9 mouse cellular contexts compared by ENCODE assay signal in genomic region chr2:118762784-118763148, GRCm38 (mm10). TPM values are rescaled to one million over a fixed set of nuclear protein-coding genes. Genes with fewer than 3 reads are reported as not detected.
A peak's percentile ranks its signal among the peaks of the same experiment; 100 is the strongest.
DNase-seq lines count a peak whose midpoint lies in the region; ATAC-seq lines count a peak whose summit lies in the region.
"Had no signal": no experiment of that assay in that cellular context is flagged by ENCODE, and none has a peak within 500 bp of the region (broad histone marks: within the 10 kb centered on the region; RNA-seq: fewer than 3 reads in every experiment).

No protein-coding gene starts in this region.

- no peaks in the 10 kb centered on the region for H3K9me3 ChIP-seq in heart, embryonic 14.5 days (ENCODE audit: control insufficient read depth, low read length)
- H3K9me3 ChIP-seq in hindbrain, embryonic 13.5 days: no peaks in the 10 kb centered on the region
- H3K9me3 ChIP-seq in midbrain, embryonic 12.5 days: no peaks in the 10 kb centered on the region

- no peak for DNase-seq in heart, postnatal 4 days
- peak; percentile 86 for DNase-seq in NIH3T3 (ENCODE audit: low read depth)
- DNase-seq in adrenal gland, postnatal 36 days: no peak
- DNase-seq in T-cell, adult 2 months (ENCODE audit: low spot score): no peak
- DNase-seq in cerebellum, postnatal 25 days: no peak

- ATAC-seq in heart, embryonic 14.5 days (ENCODE audit: insufficient number of reproducible peaks, insufficient read depth, low FRiP score, low read depth): no peak
- ATAC-seq in hindbrain, embryonic 13.5 days (ENCODE audit: low FRiP score): no peak
- ATAC-seq in midbrain, embryonic 12.5 days (ENCODE audit: low FRiP score, low read depth): no peak

- H3K27me3 ChIP-seq in heart, embryonic 14.5 days (ENCODE audit: control insufficient read depth, insufficient read depth, low read length): no peaks in the 10 kb centered on the region
- peaks cover 16% of the 10 kb centered on the region; the same call in 1 of the 2 replicates for H3K27me3 ChIP-seq in hindbrain, embryonic 13.5 days
- peaks cover 42% of the 10 kb centered on the region for H3K27me3 ChIP-seq in midbrain, embryonic 12.5 days
- H3K27me3 ChIP-seq: Patski had no signal

- H3K9ac ChIP-seq in heart, embryonic 14.5 days (ENCODE audit: low read length): peak overlapping the region; percentile 78; the same call in 1 of the 2 replicates
- peak overlapping the region; percentile 71 for H3K9ac ChIP-seq in hindbrain, embryonic 13.5 days
- H3K9ac ChIP-seq in midbrain, embryonic 12.5 days (replicated peaks): peak overlapping the region; percentile 59

- peak overlapping the region; percentile 71 for H3K4me2 ChIP-seq in heart, embryonic 14.5 days (ENCODE audit: low read length)
- H3K4me2 ChIP-seq in hindbrain, embryonic 13.5 days: peak overlapping the region; percentile 46
- H3K4me2 ChIP-seq in midbrain, embryonic 12.5 days (replicated peaks): peak overlapping the region; percentile 49

- peaks cover 11% of the 10 kb centered on the region for H3K36me3 ChIP-seq in heart, embryonic 14.5 days (ENCODE audit: control insufficient read depth, insufficient read depth, low read length)
- no peaks in the 10 kb centered on the region for H3K36me3 ChIP-seq in hindbrain, embryonic 13.5 days
- H3K36me3 ChIP-seq in midbrain, embryonic 12.5 days: no peaks in the 10 kb centered on the region

- 8% methylated on average over 10 of the region's 10 CpGs for WGBS in heart, embryonic 14.5 days
- WGBS in hindbrain, embryonic 13.5 days: 16% methylated on average over 10 of the region's 10 CpGs
- WGBS in midbrain, embryonic 12.5 days: 12% methylated on average over 10 of the region's 10 CpGs

- peaks cover 43 to 44% of the 10 kb centered on the region in 2 experiments for H3K4me1 ChIP-seq in heart, embryonic 14.5 days (ENCODE audit: control insufficient read depth in 2 of 2, insufficient read depth in 2 of 2, low read length in 2 of 2)
- peaks cover 50% of the 10 kb centered on the region for H3K4me1 ChIP-seq in hindbrain, embryonic 13.5 days (replicated peaks)
- peaks cover 44% of the 10 kb centered on the region for H3K4me1 ChIP-seq in midbrain, embryonic 12.5 days

- peak overlapping the region in 1 of 2 experiments; percentile 35; a peak in 1 of 4 replicates for H3K4me3 ChIP-seq in heart, embryonic 14.5 days (ENCODE audit: control insufficient read depth in 1 of 2, insufficient read depth in 1 of 2, low read depth in 1 of 2, low read length in 2 of 2)
- H3K4me3 ChIP-seq in hindbrain, embryonic 13.5 days: no peak overlapping the region
- 0 out of 2 replicates have a peak overlapping the region, but pooled peaks have one; percentile 28 for H3K4me3 ChIP-seq in midbrain, embryonic 12.5 days

- peak overlapping the region; percentile 98 for H3K27ac ChIP-seq in heart, embryonic 14.5 days (replicated peaks in 1 of 2; ENCODE audit: control insufficient read depth in 1 of 2, insufficient read depth in 1 of 2, low read depth in 2 of 2, low read length in 2 of 2)
- peak overlapping the region; percentile 96 for H3K27ac ChIP-seq in hindbrain, embryonic 13.5 days
- H3K27ac ChIP-seq in midbrain, embryonic 12.5 days (replicated peaks): peak overlapping the region; percentile 97

RNA-seq across cellular contexts. Expression of gene Ccdc9b, which starts 0.3 kb away (rescaled TPM):
- polyA plus RNA-seq in heart, embryonic 14.5 days (2014; fragmentation: Nextera tagmentation; extraction: Ambion mirVana): 1.7 and 2.2 TPM in 2 replicates
- total RNA-seq in heart, postnatal 4 days (2021): 1 to 10 TPM; 6.6 to 7.4 TPM
- 1.2 and 1.4 TPM in 2 replicates for polyA plus RNA-seq in hindbrain, embryonic 13.5 days (2015; fragmentation: Nextera tagmentation; extraction: Ambion mirVana)
- 1.9 and 2.2 TPM in 2 replicates for polyA plus RNA-seq in midbrain, embryonic 12.5 days (2016; fragmentation: Nextera tagmentation; extraction: Ambion mirVana)
- total RNA-seq in adrenal gland, postnatal 36 days (2021): 1 to 10 TPM; 4.8 to 5.6 TPM

RNA-seq across cellular contexts. Expression of gene Phgr1, which starts 9.8 kb away (rescaled TPM):
- not detected in 2 replicates for polyA plus RNA-seq in heart, embryonic 14.5 days (2014; fragmentation: Nextera tagmentation; extraction: Ambion mirVana)
- not detected for total RNA-seq in heart, postnatal 4 days (2021)
- polyA plus RNA-seq in hindbrain, embryonic 13.5 days (2015; fragmentation: Nextera tagmentation; extraction: Ambion mirVana): not detected in 2 replicates
- polyA plus RNA-seq in midbrain, embryonic 12.5 days (2016; fragmentation: Nextera tagmentation; extraction: Ambion mirVana): not detected in 2 replicates
- not detected for total RNA-seq in adrenal gland, postnatal 36 days (2021)
- polyA plus RNA-seq: Patski had no signal

RNA-seq across cellular contexts. Expression of gene Disp2, which starts 16.8 kb away (rescaled TPM):
- 0.18 and 0.27 TPM in 2 replicates for polyA plus RNA-seq in heart, embryonic 14.5 days (2014; fragmentation: Nextera tagmentation; extraction: Ambion mirVana)
- total RNA-seq in heart, postnatal 4 days (2021): under 1 TPM; 0.07 to 0.10 TPM
- polyA plus RNA-seq in hindbrain, embryonic 13.5 days (2015; fragmentation: Nextera tagmentation; extraction: Ambion mirVana): 37.3 and 41.5 TPM in 2 replicates
- polyA plus RNA-seq in midbrain, embryonic 12.5 days (2016; fragmentation: Nextera tagmentation; extraction: Ambion mirVana): 17.5 and 17.8 TPM in 2 replicates
- total RNA-seq in adrenal gland, postnatal 36 days (2021): 10 to 100 TPM; 20.6 to 26.4 TPM

RNA-seq across cellular contexts. Expression of gene Inafm2, which starts 17.2 kb away (rescaled TPM):
- 64.4 and 68.0 TPM in 2 replicates for polyA plus RNA-seq in heart, embryonic 14.5 days (2014; fragmentation: Nextera tagmentation; extraction: Ambion mirVana)
- total RNA-seq in heart, postnatal 4 days (2021): 10 to 100 TPM; 33.9 to 34.9 TPM
- polyA plus RNA-seq in hindbrain, embryonic 13.5 days (2015; fragmentation: Nextera tagmentation; extraction: Ambion mirVana): 23.5 and 24.8 TPM in 2 replicates
- polyA plus RNA-seq in midbrain, embryonic 12.5 days (2016; fragmentation: Nextera tagmentation; extraction: Ambion mirVana): 25.1 TPM in 2 replicates
- 10 to 100 TPM; 35.5 to 40.5 TPM for total RNA-seq in adrenal gland, postnatal 36 days (2021)

RNA-seq across cellular contexts. Expression of gene Plcb2, which starts 34.5 kb away (rescaled TPM):
- polyA plus RNA-seq in heart, embryonic 14.5 days (2014; fragmentation: Nextera tagmentation; extraction: Ambion mirVana): 2.0 and 2.6 TPM in 2 replicates
- total RNA-seq in heart, postnatal 4 days (2021): 1 to 10 TPM; 1.3 to 1.7 TPM
- 0.48 and 0.64 TPM in 2 replicates for polyA plus RNA-seq in hindbrain, embryonic 13.5 days (2015; fragmentation: Nextera tagmentation; extraction: Ambion mirVana)
- 0.17 and 0.50 TPM in 2 replicates for polyA plus RNA-seq in midbrain, embryonic 12.5 days (2016; fragmentation: Nextera tagmentation; extraction: Ambion mirVana)
- 1 to 10 TPM; 1.4 to 1.7 TPM for total RNA-seq in adrenal gland, postnatal 36 days (2021)

Comparison
In these comparisons a context has a peak if more than half of its experiments do, and no peak if none do; other contexts are left out.
1. RNA of gene Disp2, which starts 16.8 kb away (polyA plus RNA-seq): 37.3 to 41.5 TPM in hindbrain, embryonic 13.5 days and 17.5 to 17.8 TPM in midbrain, embryonic 12.5 days; 0.18 to 0.27 TPM in heart, embryonic 14.5 days; every median in the first group is over 10 times any median in the second.
2. Peak in every context shown above with its lines, with median percentiles within 50 percentile points of each other: H3K27ac ChIP-seq, H3K4me2 ChIP-seq and H3K9ac ChIP-seq.